ENCODE assay signal across 8 mouse cellular contexts in the genomic region with DNA sequence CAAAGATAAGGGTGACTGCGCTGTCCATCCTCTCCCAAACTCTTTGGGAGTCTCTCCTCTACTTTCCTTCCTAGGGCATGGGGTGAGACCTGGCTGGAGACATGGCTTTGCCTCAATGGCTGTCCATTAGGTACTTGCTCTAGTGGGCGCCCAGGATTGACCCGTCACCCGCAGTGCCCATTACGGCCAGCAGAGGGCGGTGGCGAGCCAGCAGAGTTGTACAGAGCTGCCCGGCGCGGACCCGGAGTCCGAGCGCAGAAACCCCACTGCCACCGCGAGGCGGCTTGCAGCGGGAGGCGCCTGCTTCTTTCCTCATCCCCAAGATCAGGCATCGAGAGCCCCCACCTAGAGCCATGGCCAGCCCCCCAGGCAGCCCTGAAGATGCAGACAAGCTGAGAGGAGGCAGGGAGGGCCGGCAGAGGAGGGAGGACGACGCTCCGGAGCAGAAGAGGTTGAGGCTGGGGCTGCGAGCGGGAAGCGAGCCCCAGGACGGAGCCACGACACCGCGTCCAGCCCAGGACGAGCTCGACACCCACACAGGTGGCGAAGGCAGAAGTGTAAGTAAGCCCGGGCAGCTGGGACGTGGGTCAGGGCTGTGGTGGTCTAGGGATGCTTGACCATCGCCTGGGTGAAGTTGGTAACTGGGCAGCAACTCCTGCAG. TPM values are rescaled to one million over a fixed set of nuclear protein-coding genes. Genes with fewer than 3 reads are reported as not detected.
A peak's percentile ranks its signal among the peaks of the same experiment; 100 is the strongest.
DNase-seq lines count a peak whose midpoint lies in the region; ATAC-seq and TF ChIP-seq lines count a peak whose summit lies in the region.

No protein-coding gene starts in this region.

- 1% methylated on average over 36 of the region's 36 CpGs for WGBS in forebrain, postnatal 0 days
- WGBS in lung, adult 2 months, result 2% methylated on average over 36 of the region's 36 CpGs

- no peaks in the 10 kb centered on the region for H3K4me1 ChIP-seq in ES-E14 (ENCODE audit: control insufficient read depth in 2 of 2, insufficient read depth in 2 of 2, low read length in 2 of 2, poor library complexity in 1 of 2)
- 0 out of 2 replicates have a peak, but pooled peaks cover 3% of the 10 kb centered on the region for H3K4me1 ChIP-seq in forebrain, postnatal 0 days (ENCODE audit: insufficient read depth)
- H3K4me1 ChIP-seq in lung, adult 2 months (ENCODE audit: control insufficient read depth, insufficient read depth, low read length), result no peaks in the 10 kb centered on the region

- no peak for TF ChIP-seq POLR2A in lung, adult 2 months (IDR thresholded peaks at IDR 0.05; ENCODE audit: borderline replicate concordance, extremely low read depth, low read depth, low read length)

- in situ Hi-C loops in ES-E14 (cut with MboI; ENCODE audit: low sequenced_read_pairs in 2 of 2, unreplicated experiment in 2 of 2), result loop anchor here in 1 of 2 experiments (10.0 kb wide), 1 partner anchor 158 kb away; no protein-coding TSS in a partner anchor

- H3K4me3 ChIP-seq in ES-E14 (ENCODE audit: insufficient read depth in 1 of 2, low read depth in 1 of 2, low read length in 2 of 2, poor library complexity in 1 of 2, severe bottlenecking in 1 of 2), result peak overlapping the region; percentile 56 to 59
- peak overlapping the region; percentile 44 for H3K4me3 ChIP-seq in forebrain, postnatal 0 days (ENCODE audit: low read depth, low read length)
- H3K4me3 ChIP-seq in layer of hippocampus, adult 2 months, result peak overlapping the region; percentile 54
- H3K4me3 ChIP-seq in lung, adult 2 months (replicated peaks; ENCODE audit: extremely low read depth, low read depth, low read length), result no peak overlapping the region

- H3K4me2 ChIP-seq in forebrain, postnatal 0 days (ENCODE audit: low read depth), result peak overlapping the region; percentile 88

- peak; percentile 100 for TF ChIP-seq CTCF in forebrain, postnatal 0 days (IDR thresholded peaks at IDR 0.05; ENCODE audit: low read depth)
- TF ChIP-seq CTCF in layer of hippocampus, adult 2 months (conservative IDR thresholded peaks at IDR 0.05), result peak; percentile 100
- TF ChIP-seq CTCF in lung, adult 2 months (IDR thresholded peaks at IDR 0.05; ENCODE audit: insufficient read depth, low read length), result peak; percentile 70

- no peaks in the 10 kb centered on the region for H3K36me3 ChIP-seq in ES-E14 (ENCODE audit: control insufficient read depth, insufficient read depth, low read length, poor library complexity, severe bottlenecking)
- no peaks in the 10 kb centered on the region for H3K36me3 ChIP-seq in forebrain, postnatal 0 days (ENCODE audit: insufficient read depth)

- DNase-seq in ES-E14 (ENCODE audit: low read depth, low spot score), result peak; percentile 52
- DNase-seq in cerebellum, adult 18-20 months, result peak; percentile 85 to 93
- peak; percentile 84 for DNase-seq in forebrain, postnatal 0 days
- peak; percentile 96 for DNase-seq in heart, postnatal 4 days
- DNase-seq in layer of hippocampus, adult 2 months (ENCODE audit: low spot score in 2 of 2), result peak; percentile 82 to 96
- peak; percentile 89 for DNase-seq in lung, adult 2 months
- DNase-seq in testis, postnatal 14 days (ENCODE audit: low spot score), result peak; percentile 85

- H3K27me3 ChIP-seq in forebrain, postnatal 0 days (ENCODE audit: insufficient read depth, low read length), result no peaks in the 10 kb centered on the region

- H3K9me3 ChIP-seq in ES-E14 (ENCODE audit: control insufficient read depth, insufficient read depth, low read depth, low read length), result no peaks in the 10 kb centered on the region
- H3K9me3 ChIP-seq in forebrain, postnatal 0 days (ENCODE audit: low read length), result no peaks in the 10 kb centered on the region

- peak; percentile 91 for ATAC-seq in forebrain, postnatal 0 days
- ATAC-seq in neutrophil, adult 5-6 weeks (ENCODE audit: extremely low read depth, insufficient number of reproducible peaks, low FRiP score, poor library complexity, severe bottlenecking), result peak; percentile 78

- no peak overlapping the region for H3K27ac ChIP-seq in ES-E14 (ENCODE audit: insufficient read depth, low read depth, low read length, poor library complexity, severe bottlenecking)
- no peak overlapping the region for H3K27ac ChIP-seq in forebrain, postnatal 0 days (ENCODE audit: low read depth, low read length)
- H3K27ac ChIP-seq in layer of hippocampus, adult 2 months, result peak overlapping the region; percentile 51

- peak overlapping the region; percentile 71 for H3K9ac ChIP-seq in ES-E14 (ENCODE audit: insufficient read depth, low read depth, low read length, poor library complexity, severe bottlenecking)
- H3K9ac ChIP-seq in forebrain, postnatal 0 days, result peak overlapping the region; percentile 54

TF ChIP-seq in ES-E14, 5 proteins besides CTCF, POLR2A, EP300 and RAD21:
- no peak for TF ChIP-seq ZNF384 (IDR thresholded peaks at IDR 0.05; ENCODE audit: low read depth, low read length)
- TF ChIP-seq HCFC1 (IDR thresholded peaks at IDR 0.05; ENCODE audit: borderline replicate concordance, insufficient read depth, low read length), result no peak
- peak; percentile 59; the same call in 1 of the 2 replicates for TF ChIP-seq ZC3H11A (IDR thresholded peaks at IDR 0.05; ENCODE audit: borderline replicate concordance, low read depth, low read length)
- no peak for TF ChIP-seq CHD2 (IDR thresholded peaks at IDR 0.05; ENCODE audit: low read depth, low read length)

RNA-seq across cellular contexts. Expression of gene Eef2kmt, which starts 50.9 kb away (rescaled TPM):
- 23.0 and 34.5 TPM in 2 replicates for total RNA-seq in ES-E14 (2012; rRNA removed)
- total RNA-seq in forebrain, postnatal 0 days (2014; rRNA removed), result 6.3 and 8.3 TPM in 2 replicates
- 6.7 TPM in 2 replicates for polyA plus RNA-seq in forebrain, postnatal 0 days (2015; fragmentation: Nextera tagmentation; extraction: Ambion mirVana)
- total RNA-seq in heart, postnatal 4 days (2021), result 10 to 100 TPM; 13.0 to 13.7 TPM
- 1 to 10 TPM; 4.7 TPM for total RNA-seq in layer of hippocampus, adult 2 months (2021)
- 46.1 and 60.1 TPM in 2 replicates for polyA plus RNA-seq in lung, adult 2 months (2012; rRNA removed)
- total RNA-seq in neutrophil, adult 5-6 weeks (2017), result 11.3 and 11.9 TPM in 2 replicates
